Mouse (Mus musculus) G1E (cell line): ENCODE measurements at regions not wholly inside any gene's neighbourhood (a gene's known extent, or its start where the extent isn't known, plus 50 kb on each side); places are given as distances from the start of the nearest gene placed in this dataset.

Experiments used
- CTCF ChIP-seq: IDR thresholded peaks from 2 replicates; pipeline ENCODE4 v1.5.1; 2012; ENCODE audit warnings: low read depth, low read length, inconsistent platforms, mixed read lengths
- POLR2AphosphoS5 ChIP-seq: IDR thresholded peaks from 2 replicates; pipeline ENCODE4 v1.6.1; 2012; ENCODE audit warnings: low read depth, low read length, inconsistent platforms; ENCODE audit not compliant: insufficient replicate concordance

- TF ChIP-seq CTCF (no peak), POLR2AphosphoS5 (no peak)
Measured at GRCm38 (mm10) chr1:23466340-23466739, 68.8 kb upstream of the Ogfrl1 start.
